Mouse (Mus musculus): Measurements from ENCODE around the gene Zic2. TPM values are rescaled to one million over a fixed set of nuclear protein-coding genes. Genes with fewer than 3 reads are reported as not detected.

The Zic2 gene
- polyA plus RNA-seq (2014; fragmentation: Nextera tagmentation; extraction: Ambion mirVana), result 10.6 and 11.4 TPM in 2 replicates

GRCm38 (mm10) chr14:122474891-122475556, at the start of gene Zic2:
TSS of gene Zic2 (plus strand) at chr14:122475435.
- Histone ChIP-seq H3K4me3 (replicated peaks; ENCODE audit: low read length) (peak within 1 kb of the TSS; percentile 51), H3K9me3 (ENCODE audit: control insufficient read depth, low read length) (no peaks in the 10 kb centered on the region), H3K4me1 (replicated peaks; ENCODE audit: control insufficient read depth, insufficient read depth, low read length) (peaks cover 6% of the 10 kb centered on the region; the same call in 1 of the 2 replicates), H3K27me3 (ENCODE audit: control insufficient read depth, insufficient read depth, low read length) (peaks cover 53% of the 10 kb centered on the region), H3K27ac (peak within 1 kb of the TSS; percentile 96), H3K36me3 (replicated peaks; ENCODE audit: control insufficient read depth, insufficient read depth) (no peaks in the 10 kb centered on the region; the same call in 1 of the 2 replicates), H3K9ac (peak within 1 kb of the TSS; percentile 85), H3K4me2 (replicated peaks) (peak within 1 kb of the TSS; percentile 55)
- ATAC-seq (ENCODE audit: low FRiP score) (peak; percentile 78), DNase-seq (ENCODE audit: low spot score) (peak; percentile 76)
- WGBS, result under 1% methylated on average over 58 of the region's 73 CpGs

DNA sequence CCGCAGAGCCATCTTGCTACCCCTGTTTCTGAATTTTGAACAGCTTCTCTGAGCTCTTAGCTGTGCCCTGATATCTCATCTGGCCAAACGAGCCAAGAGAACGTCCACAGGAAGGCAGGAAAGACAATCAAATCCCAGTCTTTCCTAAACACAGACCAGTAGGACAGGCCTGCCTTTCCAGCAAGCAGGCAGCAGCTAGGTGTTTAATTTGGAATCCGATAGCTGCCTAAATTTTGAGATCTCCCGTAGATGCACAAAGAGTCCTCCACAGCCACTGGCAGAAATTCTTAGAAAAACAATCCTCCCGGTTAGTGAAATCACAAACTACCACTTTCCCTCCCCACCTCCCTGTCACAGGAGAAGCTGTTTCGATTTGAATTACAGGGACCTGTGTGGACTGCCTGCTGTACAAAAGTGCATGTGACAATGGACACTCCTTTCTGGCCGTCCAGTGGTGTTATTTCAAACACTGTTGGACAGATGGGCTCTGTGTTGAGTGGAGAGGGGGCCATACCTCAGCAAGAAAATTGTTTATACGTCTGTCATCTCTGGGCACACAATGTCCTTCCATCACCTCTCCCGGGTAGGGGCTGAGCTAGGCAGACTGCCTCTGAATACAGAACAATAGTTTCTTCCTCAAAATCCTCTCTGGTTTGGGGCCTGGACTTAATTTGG, 48.6 kb upstream of the Zic2 start:
- ATAC-seq (ENCODE audit: low FRiP score), result no peak; the same call in 1 of the 2 replicates
- 53% methylated on average over 10 of the region's 10 CpGs for WGBS
- Histone ChIP-seq H3K9me3 (ENCODE audit: control insufficient read depth, low read length) (no peaks in the 10 kb centered on the region), H3K9ac (no peak overlapping the region), H3K4me2 (replicated peaks) (no peak overlapping the region), H3K36me3 (replicated peaks; ENCODE audit: control insufficient read depth, insufficient read depth) (no peaks in the 10 kb centered on the region), H3K4me3 (replicated peaks; ENCODE audit: low read length) (no peak overlapping the region), H3K27me3 (ENCODE audit: control insufficient read depth, insufficient read depth, low read length) (no peaks in the 10 kb centered on the region), H3K4me1 (replicated peaks; ENCODE audit: control insufficient read depth, insufficient read depth, low read length) (peaks cover 20% of the 10 kb centered on the region; the same call in 1 of the 2 replicates), H3K27ac (peak overlapping the region; percentile 52; the same call in 1 of the 2 replicates)
- no peak for DNase-seq (ENCODE audit: low spot score)

DNA sequence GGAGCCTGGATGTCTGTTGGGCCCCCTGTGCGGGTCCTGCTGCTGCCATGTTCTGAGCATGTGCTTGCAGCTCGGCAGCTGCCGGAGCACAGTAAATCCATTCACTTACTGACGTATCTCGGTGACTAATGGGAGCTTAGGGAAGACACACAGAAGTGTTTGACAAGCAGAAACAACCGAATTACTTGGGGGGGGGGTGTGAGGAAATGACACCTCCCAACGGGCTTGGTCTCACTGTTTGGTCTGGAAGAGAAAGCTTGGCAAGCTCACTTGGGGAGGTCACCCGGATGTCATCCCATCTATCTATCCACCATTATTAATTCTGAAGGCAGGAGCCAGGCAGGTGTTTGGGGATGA, 48.1 kb upstream of the Zic2 start:
- DNase-seq (ENCODE audit: low spot score), result no peak
- Histone ChIP-seq H3K27me3 (ENCODE audit: control insufficient read depth, insufficient read depth, low read length) (no peaks in the 10 kb centered on the region), H3K9me3 (ENCODE audit: control insufficient read depth, low read length) (no peaks in the 10 kb centered on the region), H3K4me1 (replicated peaks; ENCODE audit: control insufficient read depth, insufficient read depth, low read length) (peaks cover 20% of the 10 kb centered on the region; the same call in 1 of the 2 replicates), H3K36me3 (replicated peaks; ENCODE audit: control insufficient read depth, insufficient read depth) (no peaks in the 10 kb centered on the region), H3K4me2 (replicated peaks) (no peak overlapping the region), H3K4me3 (replicated peaks; ENCODE audit: low read length) (no peak overlapping the region), H3K27ac (peak overlapping the region; percentile 52; the same call in 1 of the 2 replicates), H3K9ac (no peak overlapping the region)
- ATAC-seq (ENCODE audit: low FRiP score), result peak; percentile 67
- WGBS, result 31% methylated on average over 8 of the region's 8 CpGs

DNA sequence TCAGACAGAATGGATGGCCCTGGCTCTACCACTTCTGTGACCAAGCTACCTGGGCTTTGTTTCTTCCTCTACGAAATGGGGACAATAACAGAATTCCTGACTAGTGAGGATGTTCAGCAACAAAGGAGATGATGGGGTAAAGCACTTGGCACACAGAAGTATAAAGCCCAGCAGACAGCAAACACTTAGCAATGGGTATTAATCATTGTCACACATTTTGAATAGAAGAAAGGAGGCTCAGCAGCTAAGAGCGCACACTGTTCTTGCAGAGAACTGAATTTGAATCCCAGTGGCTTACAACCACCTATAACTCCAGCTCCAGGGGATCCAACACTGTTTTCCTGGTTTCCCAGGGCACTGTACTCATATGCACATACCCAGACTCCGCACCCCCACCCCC, 47.6 kb upstream of the Zic2 start:
- no peaks in the 10 kb centered on the region for H3K36me3 ChIP-seq (replicated peaks; ENCODE audit: control insufficient read depth, insufficient read depth)
- H3K4me2 ChIP-seq (replicated peaks), result no peak overlapping the region
- WGBS, result 54% methylated on average over 3 of the region's 3 CpGs
- ATAC-seq (ENCODE audit: low FRiP score), result peak; percentile 44; the same call in 1 of the 2 replicates
- H3K4me1 ChIP-seq (replicated peaks; ENCODE audit: control insufficient read depth, insufficient read depth, low read length), result peaks cover 20% of the 10 kb centered on the region; the same call in 1 of the 2 replicates
- H3K9ac ChIP-seq, result no peak overlapping the region
- no peaks in the 10 kb centered on the region for H3K27me3 ChIP-seq (ENCODE audit: control insufficient read depth, insufficient read depth, low read length)
- H3K27ac ChIP-seq, result no peak overlapping the region
- H3K9me3 ChIP-seq (ENCODE audit: control insufficient read depth, low read length), result no peaks in the 10 kb centered on the region
- no peak overlapping the region for H3K4me3 ChIP-seq (replicated peaks; ENCODE audit: low read length)
- DNase-seq (ENCODE audit: low spot score), result no peak

DNA sequence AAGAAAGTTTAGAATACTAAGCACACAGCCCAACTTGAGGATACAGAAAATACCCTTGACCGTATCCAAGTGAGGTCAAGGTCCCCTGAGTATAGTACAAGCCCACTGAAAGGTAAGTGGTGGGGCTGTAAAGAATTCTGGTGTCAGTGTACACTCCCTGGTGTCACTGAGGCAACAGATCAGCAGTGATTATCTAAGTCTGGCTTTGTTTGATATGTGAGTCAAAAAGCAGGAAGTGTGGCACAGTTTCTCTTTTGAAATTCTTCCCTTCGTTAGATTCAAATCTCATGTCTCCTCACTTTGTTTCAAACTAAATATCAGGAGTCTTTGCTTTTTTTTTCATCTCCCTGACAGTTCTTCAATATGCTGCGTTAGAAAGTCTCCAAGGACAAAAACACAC, 42.7 kb upstream of the Zic2 start:
- 59% methylated on average over 3 of the region's 3 CpGs for WGBS
- no peak overlapping the region for H3K4me3 ChIP-seq (replicated peaks; ENCODE audit: low read length)
- no peaks in the 10 kb centered on the region for H3K36me3 ChIP-seq (replicated peaks; ENCODE audit: control insufficient read depth, insufficient read depth)
- no peaks in the 10 kb centered on the region for H3K27me3 ChIP-seq (ENCODE audit: control insufficient read depth, insufficient read depth, low read length)
- 0 out of 2 replicates have a peak, but pooled peaks cover 7% of the 10 kb centered on the region for H3K4me1 ChIP-seq (replicated peaks; ENCODE audit: control insufficient read depth, insufficient read depth, low read length)
- H3K9ac ChIP-seq, result no peak overlapping the region
- no peaks in the 10 kb centered on the region for H3K9me3 ChIP-seq (ENCODE audit: control insufficient read depth, low read length)
- no peak for ATAC-seq (ENCODE audit: low FRiP score)
- no peak overlapping the region for H3K4me2 ChIP-seq (replicated peaks)
- no peak for DNase-seq (ENCODE audit: low spot score)
- no peak overlapping the region for H3K27ac ChIP-seq

DNA sequence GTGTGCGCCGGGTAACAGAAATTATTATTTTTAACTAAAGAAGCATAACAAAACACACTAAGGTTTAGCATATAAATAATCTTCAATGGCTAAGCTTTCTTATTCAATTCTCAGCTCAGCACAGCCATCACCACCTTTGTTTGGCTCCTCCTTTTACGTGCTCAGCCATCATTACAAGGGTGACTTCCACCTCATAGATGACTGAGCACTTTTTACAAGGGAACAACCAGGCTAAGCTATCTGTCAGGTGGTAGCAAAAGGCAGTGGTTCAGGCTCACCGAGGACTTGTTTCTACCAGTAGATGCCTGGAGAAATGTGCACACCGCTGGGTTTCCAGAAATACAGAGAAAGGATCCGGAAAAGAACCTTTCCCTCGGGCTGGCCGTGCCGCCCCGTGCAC, 41.2 kb upstream of the Zic2 start:
- 88% methylated on average over 10 of the region's 10 CpGs for WGBS
- H3K9ac ChIP-seq, result no peak overlapping the region
- no peak overlapping the region for H3K27ac ChIP-seq

GRCm38 (mm10) chr14:122436850-122437249, 38.4 kb upstream of the Zic2 start:
- DNase-seq (ENCODE audit: low spot score) (no peak), ATAC-seq (ENCODE audit: low FRiP score) (no peak)
- Histone ChIP-seq H3K9ac (no peak overlapping the region), H3K27ac (no peak overlapping the region), H3K36me3 (replicated peaks; ENCODE audit: control insufficient read depth, insufficient read depth) (no peaks in the 10 kb centered on the region), H3K4me1 (replicated peaks; ENCODE audit: control insufficient read depth, insufficient read depth, low read length) (no peaks in the 10 kb centered on the region), H3K9me3 (ENCODE audit: control insufficient read depth, low read length) (no peaks in the 10 kb centered on the region), H3K4me2 (replicated peaks) (no peak overlapping the region), H3K27me3 (ENCODE audit: control insufficient read depth, insufficient read depth, low read length) (no peaks in the 10 kb centered on the region), H3K4me3 (replicated peaks; ENCODE audit: low read length) (no peak overlapping the region)
- WGBS, result 56% methylated on average over 10 of the region's 10 CpGs

More for the DNA sequence above, 41.2 kb upstream of the Zic2 start:
- ATAC-seq (ENCODE audit: low FRiP score) (no peak), DNase-seq (ENCODE audit: low spot score) (no peak)
- Histone ChIP-seq H3K9me3 (ENCODE audit: control insufficient read depth, low read length) (no peaks in the 10 kb centered on the region), H3K4me1 (replicated peaks; ENCODE audit: control insufficient read depth, insufficient read depth, low read length) (no peaks in the 10 kb centered on the region), H3K36me3 (replicated peaks; ENCODE audit: control insufficient read depth, insufficient read depth) (no peaks in the 10 kb centered on the region), H3K4me3 (replicated peaks; ENCODE audit: low read length) (no peak overlapping the region), H3K27me3 (ENCODE audit: control insufficient read depth, insufficient read depth, low read length) (no peaks in the 10 kb centered on the region), H3K4me2 (replicated peaks) (no peak overlapping the region)

DNA sequence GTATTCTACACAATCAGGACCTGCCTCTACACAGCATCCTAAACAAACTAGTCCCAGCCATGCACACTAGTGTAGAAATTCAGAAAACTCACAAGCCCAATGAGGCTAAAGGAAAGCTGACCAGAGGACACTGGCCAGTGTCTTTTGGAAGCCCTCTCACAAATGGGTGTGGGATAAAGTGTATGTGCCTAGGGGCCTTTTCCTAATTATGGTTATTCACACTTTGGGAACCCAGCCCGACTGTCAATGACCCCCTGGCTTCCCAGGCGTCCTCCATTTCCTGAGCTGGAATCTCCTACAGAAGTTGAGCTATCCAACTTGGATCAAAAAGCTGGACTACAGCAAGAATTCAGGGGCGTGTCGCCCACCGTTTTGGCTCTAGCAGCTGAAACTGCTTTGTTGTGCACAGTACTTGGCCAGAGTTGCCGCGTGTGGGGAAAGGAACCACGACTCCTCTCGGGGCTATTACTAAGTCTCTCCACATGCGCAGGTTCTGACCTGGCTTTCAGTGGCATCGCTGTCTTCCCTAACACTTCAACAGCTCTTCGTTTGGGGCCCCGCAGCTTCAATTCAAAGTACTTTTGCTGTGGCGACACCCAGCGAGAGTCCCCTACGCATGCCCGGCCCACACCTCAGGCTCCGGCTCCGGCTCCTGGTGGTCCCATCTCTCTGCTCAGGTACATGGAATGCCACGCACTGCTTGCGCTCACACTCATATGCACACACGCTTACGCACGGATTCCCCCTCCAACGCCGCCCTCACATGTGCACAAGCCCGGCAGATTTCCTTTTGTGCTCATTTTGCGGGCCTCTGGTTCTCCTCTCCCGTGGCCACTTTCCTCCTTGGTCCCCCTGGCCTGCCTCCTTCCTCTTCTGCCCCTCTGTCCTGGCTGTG, 25.4 kb upstream of the Zic2 start:
- Histone ChIP-seq H3K9me3 (ENCODE audit: control insufficient read depth, low read length) (no peaks in the 10 kb centered on the region), H3K4me3 (replicated peaks; ENCODE audit: low read length) (peak overlapping the region; percentile 40), H3K4me1 (replicated peaks; ENCODE audit: control insufficient read depth, insufficient read depth, low read length) (peaks cover 23% of the 10 kb centered on the region), H3K4me2 (replicated peaks) (peak overlapping the region; percentile 62), H3K9ac (peak overlapping the region; percentile 64), H3K27me3 (ENCODE audit: control insufficient read depth, insufficient read depth, low read length) (peaks cover 67% of the 10 kb centered on the region), H3K27ac (peak overlapping the region; percentile 80), H3K36me3 (replicated peaks; ENCODE audit: control insufficient read depth, insufficient read depth) (no peaks in the 10 kb centered on the region)
- 2% methylated on average over 29 of the region's 29 CpGs for WGBS
- ATAC-seq (ENCODE audit: low FRiP score) (no peak), DNase-seq (ENCODE audit: low spot score) (no peak)

Measured in hindbrain, embryonic 14.5 days (tissue).